Mouse (Mus musculus) MN1 (cell line): Measurements from ENCODE around the gene Lhpp.
"Not testable (repeated sequence)": the region's sequence is repeated elsewhere in the genome, so short reads cannot be mapped to it uniquely, and the experiment has no call there.

ENCODE experiments used
- DNase-seq: peaks from one replicate; pipeline ENCODE4 v3.0.0-alpha.2; 2016; ENCODE audit warnings: low spot score

The Lhpp gene

GRCm38 (mm10) chr7:132646514-132646913, 36.1 kb downstream of the Lhpp start:
- DNase-seq = no peak

DNA sequence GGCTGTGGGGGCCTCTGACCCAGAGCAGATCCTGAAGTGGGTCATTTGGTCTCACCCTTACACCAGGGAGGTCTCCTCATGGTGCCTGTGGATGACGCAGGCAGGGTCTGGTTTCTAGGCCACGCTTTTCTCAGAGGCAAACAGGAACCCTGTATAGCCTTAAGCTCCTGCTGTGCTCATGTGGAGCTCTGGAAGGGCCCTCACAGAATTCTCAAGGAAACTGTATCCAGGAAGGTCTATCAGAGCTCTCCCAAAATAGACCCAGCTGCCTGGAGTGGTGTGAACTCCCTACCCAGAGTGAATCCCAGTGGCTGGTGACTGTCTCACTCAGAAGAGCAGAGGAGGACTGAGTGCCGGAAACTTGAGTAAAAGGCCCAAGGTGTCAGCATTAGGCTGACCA, 44.0 kb downstream of the Lhpp start:
- no peak for DNase-seq

GRCm38 (mm10) chr7:132656075-132656474, 45.6 kb downstream of the Lhpp start:
- DNase-seq = peak; percentile 86

DNA sequence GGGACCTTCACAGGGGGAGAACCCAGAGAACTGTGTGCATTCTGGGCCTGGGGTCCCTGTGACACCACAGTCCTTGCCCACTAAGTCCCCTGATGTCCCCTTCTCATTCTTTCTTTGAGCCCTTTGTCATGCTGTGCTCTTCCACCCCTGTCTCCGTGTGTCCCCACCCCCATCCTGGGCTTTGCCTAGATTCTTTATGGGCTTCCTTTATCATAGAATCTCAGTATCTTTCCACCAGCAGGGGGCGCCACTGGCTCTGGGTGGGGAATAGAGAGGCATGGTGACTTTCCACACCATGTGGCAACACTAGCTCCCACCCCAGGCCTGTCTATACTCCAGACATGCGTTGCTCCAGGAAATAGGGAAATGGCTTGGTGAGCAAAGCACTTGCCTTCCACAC, 46.1 kb downstream of the Lhpp start:
- DNase-seq = peak; percentile 79

DNA sequence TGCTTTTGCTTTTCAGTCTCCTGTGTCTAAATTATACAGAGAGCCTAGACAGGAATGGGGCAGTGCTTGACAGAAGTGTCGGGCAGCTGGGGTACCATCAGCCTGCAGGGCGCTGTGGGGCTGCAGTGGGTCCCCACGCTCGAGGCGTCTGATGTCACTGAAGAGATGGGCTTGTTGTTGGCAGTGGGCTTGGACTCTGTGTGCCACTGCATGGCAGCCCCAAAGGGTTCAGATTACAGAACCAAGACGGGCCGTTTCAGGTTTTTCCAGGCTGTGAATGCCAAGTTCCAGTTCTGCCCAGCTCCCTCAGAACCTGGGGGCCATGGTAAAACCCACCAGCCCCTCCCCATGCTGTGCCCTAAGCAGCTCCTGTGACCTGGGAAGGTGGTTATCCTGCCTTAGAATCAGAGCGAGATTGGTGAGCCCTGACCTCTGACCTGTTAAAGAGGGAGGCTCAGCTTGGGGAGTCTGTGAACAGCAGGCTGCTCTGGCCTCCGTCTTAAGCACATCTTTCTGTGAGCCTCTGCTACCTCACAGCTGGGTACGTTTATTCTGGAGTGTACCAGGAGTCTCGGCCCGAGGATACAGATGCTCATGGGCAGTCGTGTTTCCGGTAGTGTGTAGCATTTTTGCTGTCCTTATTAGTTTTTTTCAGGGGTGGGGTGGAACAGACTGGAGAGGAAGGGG, 47.1 kb downstream of the Lhpp start:
- DNase-seq = no peak

DNA sequence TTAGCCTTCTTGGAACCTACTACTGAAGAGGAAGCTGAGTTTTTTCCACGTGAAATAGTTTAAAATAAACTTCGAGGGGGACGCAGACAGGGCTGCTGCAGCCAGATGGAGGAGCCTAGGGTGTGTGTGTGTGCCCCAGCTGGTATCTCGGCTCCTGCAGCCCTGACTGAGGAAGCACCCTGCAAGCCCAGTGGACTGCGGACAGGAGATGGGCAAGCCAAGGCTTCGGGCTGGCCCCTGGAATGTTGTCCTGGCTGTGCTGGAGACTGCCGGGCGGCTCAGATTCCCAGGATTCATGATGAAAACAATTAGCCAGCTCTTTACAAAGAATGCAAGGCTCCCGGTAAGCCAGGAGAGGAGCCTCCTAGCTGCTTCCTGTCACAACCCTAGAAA, 47.6 kb downstream of the Lhpp start:
- DNase-seq = no peak

DNA sequence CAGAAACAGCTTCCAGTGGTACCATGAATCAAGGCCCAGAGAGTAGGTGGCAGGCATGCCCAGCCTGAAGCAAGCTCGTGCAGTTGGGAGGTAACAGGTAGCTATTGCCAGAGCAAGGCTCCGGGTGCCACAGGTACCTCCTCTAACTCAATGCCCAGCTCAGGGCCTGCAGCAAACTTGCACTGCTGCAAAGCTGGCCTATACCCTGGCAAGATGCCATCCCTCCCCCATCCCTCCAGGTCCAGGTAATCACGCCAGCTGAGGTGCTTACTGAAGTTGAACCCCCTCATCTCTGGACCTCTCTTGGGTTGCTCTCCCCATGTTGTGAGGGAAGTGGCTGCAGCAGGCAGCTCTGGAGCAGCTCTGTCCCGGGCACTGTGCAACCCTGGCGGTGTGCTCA, 48.2 kb downstream of the Lhpp start:
- DNase-seq = no peak

DNA sequence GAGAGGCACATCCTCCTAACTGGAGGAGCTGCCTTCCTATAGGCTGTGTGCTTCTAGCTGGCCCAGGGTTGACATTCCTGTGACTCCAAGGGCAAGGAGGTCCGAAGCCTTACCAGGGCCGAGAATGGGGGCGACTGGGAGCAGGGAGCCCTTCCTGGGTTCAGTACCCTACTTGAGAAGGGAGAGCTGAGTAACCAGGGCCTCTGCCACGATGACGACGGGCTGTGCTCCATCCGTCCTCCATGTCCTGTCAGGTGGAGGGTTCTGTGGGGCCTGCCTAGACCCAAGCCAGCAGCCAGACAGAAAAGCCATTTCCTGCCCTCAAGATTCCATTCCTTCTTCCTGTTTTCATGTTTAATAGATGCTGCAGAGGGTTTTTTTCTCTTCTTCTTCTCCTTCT, 49.2 kb downstream of the Lhpp start:
- no peak for DNase-seq

- not testable (repeated sequence) for DNase-seq
Observed at GRCm38 (mm10) chr7:132662831-132663230, 52.4 kb downstream of the Lhpp start.

- no peak for DNase-seq
Observed at GRCm38 (mm10) chr7:132664815-132665214, 54.4 kb downstream of the Lhpp start.

- DNase-seq = no peak
Observed at GRCm38 (mm10) chr7:132665664-132666382, 55.4 kb downstream of the Lhpp start.

- DNase-seq = no peak
Observed at GRCm38 (mm10) chr7:132666516-132666915, 56.1 kb downstream of the Lhpp start.

GRCm38 (mm10) chr7:132668604-132669003, 58.2 kb downstream of the Lhpp start:
- DNase-seq = no peak

GRCm38 (mm10) chr7:132669999-132670862, 59.8 kb downstream of the Lhpp start:
- no peak for DNase-seq

- no peak for DNase-seq
Observed at GRCm38 (mm10) chr7:132670863-132671165, 60.4 kb downstream of the Lhpp start.

DNA sequence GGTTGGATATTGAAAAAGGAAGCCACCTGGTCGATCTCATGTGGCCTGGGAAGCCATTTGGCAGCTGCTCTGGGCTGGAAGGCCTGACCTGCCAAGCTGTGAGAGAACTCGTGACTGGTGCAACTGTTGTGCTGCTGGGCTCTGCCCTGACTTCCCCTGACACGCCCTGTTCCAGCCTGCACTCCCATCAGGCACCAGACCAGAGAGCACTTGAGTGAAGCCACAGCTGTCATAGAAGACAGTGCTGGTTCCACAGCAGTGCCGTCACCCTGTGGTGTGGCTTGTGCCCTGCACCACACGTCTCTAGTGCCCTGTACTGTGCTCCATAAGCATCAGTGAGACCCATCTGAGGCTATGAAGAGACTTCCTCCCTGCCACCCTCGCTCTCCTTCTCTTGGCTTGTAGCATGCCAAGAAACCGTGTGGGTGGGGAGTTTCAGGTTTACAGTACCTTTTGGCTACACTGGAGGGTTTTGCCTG, 62.1 kb downstream of the Lhpp start:
- DNase-seq = no peak

- peak; percentile 51 for DNase-seq
Observed at GRCm38 (mm10) chr7:132673931-132674755, 63.7 kb downstream of the Lhpp start.

DNA sequence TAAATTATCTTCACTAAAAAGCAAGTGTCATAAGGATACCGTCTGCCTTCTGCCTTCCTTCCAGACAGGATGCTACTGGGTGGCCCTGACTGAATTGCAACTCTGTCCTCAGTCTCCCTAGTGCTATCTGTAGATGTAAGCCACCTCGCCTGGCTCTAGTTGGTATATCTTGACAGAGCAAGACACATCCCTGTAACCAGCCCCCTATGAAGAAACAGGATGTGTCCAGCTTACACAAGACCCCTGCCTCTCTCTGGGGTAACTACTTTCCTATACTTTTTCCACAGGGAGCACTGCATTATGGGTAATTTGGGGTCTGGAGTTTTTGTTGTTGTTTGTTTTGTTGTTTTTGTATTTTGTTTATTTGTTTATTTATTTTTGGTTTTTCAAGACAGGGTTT, 65.5 kb downstream of the Lhpp start:
- DNase-seq = no peak

GRCm38 (mm10) chr7:132679117-132679516, 68.7 kb downstream of the Lhpp start:
- peak; percentile 29 for DNase-seq

- no peak for DNase-seq
Observed at GRCm38 (mm10) chr7:132679549-132679948, 69.1 kb downstream of the Lhpp start.

DNA sequence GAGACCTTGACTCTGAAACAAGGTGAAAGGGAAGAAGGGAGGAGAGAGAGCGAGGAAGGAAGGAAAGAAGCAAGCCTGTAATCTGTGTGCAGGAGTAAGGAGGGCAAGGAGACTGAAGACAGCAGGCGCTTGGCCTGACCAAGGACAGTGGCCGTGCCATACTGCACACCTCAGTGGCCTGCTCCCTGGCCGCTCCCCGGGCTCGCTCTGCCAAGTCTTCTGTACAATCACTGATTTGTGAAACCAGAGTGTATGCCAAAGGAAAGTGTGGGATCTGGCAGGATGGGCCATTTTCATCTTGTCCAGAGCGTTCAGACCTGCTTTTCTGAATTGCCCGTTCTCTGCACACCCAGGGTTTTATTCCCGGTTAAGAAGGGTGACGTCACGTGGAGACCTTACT, 70.9 kb downstream of the Lhpp start:
- DNase-seq = no peak

DNA sequence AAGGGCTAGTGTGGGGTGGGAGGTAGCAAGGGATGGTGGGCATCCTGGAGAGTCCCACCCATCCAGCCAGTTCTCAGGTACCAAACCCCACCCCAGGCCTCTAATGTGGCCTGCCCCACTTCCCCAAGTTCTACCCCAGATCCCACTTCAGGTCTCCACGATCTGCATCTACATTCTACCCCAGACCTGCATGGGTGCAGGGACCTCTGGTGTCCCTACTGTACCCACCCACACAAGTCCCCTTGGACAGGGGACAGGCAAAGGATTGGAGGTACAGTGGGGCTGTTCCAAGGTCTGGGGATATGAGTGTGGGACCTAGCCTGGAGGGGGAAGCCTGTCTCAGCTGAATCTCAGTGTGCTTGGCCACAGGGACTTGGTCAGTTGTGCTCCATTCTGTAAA, 71.4 kb downstream of the Lhpp start:
- DNase-seq = no peak
